Mouse (Mus musculus) kidney, postnatal 0 days (tissue): ENCODE results near the gene Fam170b. TPM values are rescaled to one million over a fixed set of nuclear protein-coding genes. Genes with fewer than 3 reads are reported as not detected.

Experiments
- ATAC-seq: fragments of 200-750 bp; cut with Nextera tagmentation; replicated peaks from 2 replicates; pipeline ENCODE4 v1.8.0; 2017; ENCODE audit warnings: low read depth, moderate number of reproducible peaks, moderate TSS enrichment, moderate library complexity; ENCODE audit not compliant: low FRiP score
- DNase-seq: peaks from one replicate; pipeline ENCODE4 v3.0.0-alpha.2; 2016; ENCODE audit warnings: low spot score
- H3K27ac ChIP-seq: fragments of 300-500 bp; sonication (generic); 2 replicates; pipeline ENCODE4 v1.5.1; 2014; ENCODE audit warnings: mild to moderate bottlenecking
- H3K27me3 ChIP-seq: fragments of 300-500 bp; sonication (generic); 2 replicates; pipeline ENCODE4 v1.6.1; 2014; ENCODE audit warnings: low read length, mixed read lengths; ENCODE audit not compliant: insufficient read depth
- H3K36me3 ChIP-seq: fragments of 300-500 bp; sonication (generic); 2 replicates; pipeline ENCODE4 v1.6.1; 2014; ENCODE audit warnings: low read length, mixed read lengths; ENCODE audit not compliant: insufficient read depth
- H3K4me1 ChIP-seq: fragments of 300-500 bp; sonication (generic); replicated peaks from 2 replicates; pipeline ENCODE4 v1.6.1; 2014; ENCODE audit warnings: antibody characterized with exemption, low read length, mixed read lengths; ENCODE audit not compliant: insufficient read depth
- H3K4me2 ChIP-seq: fragments of 300-500 bp; sonication (generic); 2 replicates; pipeline ENCODE4 v1.6.1; 2014; ENCODE audit warnings: mild to moderate bottlenecking, low read length, moderate library complexity, mixed read lengths
- H3K4me3 ChIP-seq: fragments of 300-500 bp; sonication (generic); replicated peaks from 2 replicates; pipeline ENCODE4 v1.5.1; 2014; ENCODE audit warnings: low read depth, low read length
- H3K9ac ChIP-seq: fragments of 300-500 bp; sonication (generic); 2 replicates; pipeline ENCODE4 v1.6.1; 2014; ENCODE audit warnings: low read depth, low read length
- H3K9me3 ChIP-seq: fragments of 300-500 bp; sonication (generic); replicated peaks from 2 replicates; pipeline ENCODE4 v1.6.1; 2016; ENCODE audit warnings: low read length, inconsistent platforms, mixed read lengths
- CTCF ChIP-seq: IDR thresholded peaks from 2 replicates; pipeline ENCODE4 v1.5.1; 2016; ENCODE audit warnings: antibody characterized with exemption, low read depth, mild to moderate bottlenecking, moderate library complexity
- WGBS: fragments of 180-500 bp; shearing (Covaris S2); extraction: QIAGEN DNeasy Blood & Tissue Kit; methylation state at CpG from one replicate; pipeline ENCODE4 v1.1.7; 2014; 5-methylcytosine and 5-hydroxymethylcytosine counted together
- polyA plus RNA-seq: library from polyadenylated mRNA; unstranded; fragments of >200 nt; fragmentation: Nextera tagmentation; extraction: Ambion mirVana; gene quantifications from 2 replicates; pipeline ENCODE4 v1.2.1, GENCODE M21; 2015

Fam170b gene
- polyA plus RNA-seq, 1 experiment from 2014 or later, result 0.04 TPM

DNA sequence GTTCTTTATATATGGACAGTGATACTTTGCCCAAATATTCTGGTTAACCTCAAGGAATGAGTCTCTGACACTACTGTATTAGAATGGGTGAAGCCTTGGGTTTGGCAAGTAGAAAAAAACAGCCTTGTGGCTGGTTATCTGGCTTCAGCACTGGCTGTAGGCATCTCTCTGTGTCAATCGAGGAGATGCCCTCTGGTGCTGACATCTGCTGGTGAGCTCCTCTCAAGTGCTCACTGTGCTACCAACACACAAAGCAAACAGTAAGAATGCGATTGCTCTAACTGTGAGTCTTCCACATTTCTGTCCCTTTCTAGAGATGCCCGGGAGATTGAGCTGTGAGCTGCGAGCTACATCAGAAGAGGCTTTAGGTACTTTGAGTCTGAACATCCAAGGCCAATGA lies 17.2 kb upstream of the Fam170b start:
- Histone ChIP-seq H3K27me3 (no peaks in the 10 kb centered on the region), H3K27ac (no peak overlapping the region), H3K4me2 (no peak overlapping the region), H3K4me1 (no peaks in the 10 kb centered on the region), H3K4me3 (no peak overlapping the region), H3K9ac (no peak overlapping the region), H3K36me3 (no peaks in the 10 kb centered on the region), H3K9me3 (no peaks in the 10 kb centered on the region)
- ATAC-seq (no peak), DNase-seq (no peak)
- 81% methylated on average over 4 of the region's 4 CpGs for WGBS
- TF ChIP-seq CTCF, result peak; percentile 29; the same call in 1 of the 2 replicates

DNA sequence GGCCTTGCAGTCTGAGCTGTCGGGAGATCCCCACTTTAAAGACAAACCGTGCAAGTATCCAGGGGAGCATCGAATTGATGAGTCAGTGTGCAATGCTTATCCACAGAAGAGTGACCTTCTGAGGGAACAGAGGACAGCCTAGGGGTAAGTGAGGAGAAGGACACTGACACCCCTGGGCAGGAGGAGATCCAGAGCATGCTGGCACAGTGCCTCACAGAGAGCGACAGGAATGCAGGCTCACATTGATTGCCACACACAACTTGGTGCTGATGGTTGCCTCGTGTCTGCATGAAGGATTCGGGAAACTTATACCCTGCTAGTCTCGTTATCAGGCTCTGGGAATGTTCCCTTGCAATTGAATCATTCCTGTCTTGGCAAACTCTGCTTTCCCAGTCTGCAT lies 16.5 kb upstream of the Fam170b start:
- WGBS, result 64% methylated on average over 7 of the region's 7 CpGs
- Histone ChIP-seq H3K4me1 (no peaks in the 10 kb centered on the region), H3K4me3 (no peak overlapping the region), H3K4me2 (no peak overlapping the region), H3K36me3 (no peaks in the 10 kb centered on the region), H3K27me3 (no peaks in the 10 kb centered on the region), H3K9me3 (no peaks in the 10 kb centered on the region), H3K27ac (no peak overlapping the region), H3K9ac (no peak overlapping the region)
- ATAC-seq, result no peak
- TF ChIP-seq CTCF, result no peak
- DNase-seq, result no peak

DNA sequence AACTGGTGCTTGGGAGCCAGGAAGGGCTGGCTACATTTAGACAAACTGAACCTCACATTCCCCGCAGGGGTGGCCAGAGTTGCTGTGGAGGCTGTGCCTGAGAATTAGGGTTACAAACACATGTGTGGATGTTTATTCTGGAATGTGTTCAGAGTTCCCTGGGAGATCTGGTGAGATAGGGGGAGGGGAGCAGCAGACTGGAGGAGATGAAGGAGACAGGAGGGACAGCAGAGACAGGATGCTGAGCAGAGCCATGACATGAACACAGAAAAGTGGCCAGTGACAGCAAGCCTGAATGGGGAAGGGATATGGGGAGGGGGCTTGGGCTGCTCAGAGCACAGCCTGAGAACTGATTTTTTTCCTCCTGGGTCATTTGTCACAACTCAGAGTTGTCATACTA lies 14.5 kb upstream of the Fam170b start:
- TF ChIP-seq CTCF, result no peak
- 0 out of 2 replicates have a peak, but pooled peaks cover 2% of the 10 kb centered on the region for H3K4me1 ChIP-seq

DNA sequence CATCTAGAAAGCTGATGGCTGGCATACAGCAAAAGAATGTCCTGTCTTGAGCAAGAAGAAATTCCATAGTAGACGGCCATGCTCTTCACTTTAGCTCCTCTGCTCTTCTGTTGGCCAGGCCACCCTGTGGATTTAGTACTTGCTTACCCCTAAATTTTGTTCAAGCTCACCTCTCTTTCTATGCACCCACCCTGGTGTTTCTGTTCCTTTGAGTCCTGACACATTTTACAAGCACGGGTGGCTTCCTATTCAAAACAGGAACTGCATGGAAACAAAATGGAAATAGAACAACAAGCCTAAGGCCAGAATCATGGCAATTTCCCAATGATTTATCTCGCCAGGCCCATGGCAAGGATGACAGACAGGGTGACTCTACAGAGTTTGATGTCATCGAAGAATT lies 10.9 kb upstream of the Fam170b start:
- Histone ChIP-seq H3K36me3 (no peaks in the 10 kb centered on the region), H3K27me3 (no peaks in the 10 kb centered on the region), H3K9me3 (no peaks in the 10 kb centered on the region), H3K4me2 (no peak overlapping the region), H3K4me3 (no peak overlapping the region), H3K27ac (no peak overlapping the region), H3K9ac (no peak overlapping the region), H3K4me1 (peaks cover 28% of the 10 kb centered on the region)
- TF ChIP-seq CTCF, result no peak
- WGBS, result 84% methylated on average over 4 of the region's 4 CpGs
- no peak for DNase-seq
- ATAC-seq, result no peak

More for the DNA sequence above, 14.5 kb upstream of the Fam170b start:
- H3K27ac ChIP-seq, result no peak overlapping the region
- no peak overlapping the region for H3K9ac ChIP-seq
- WGBS, result 35% methylated on average over 1 of the region's 1 CpGs
- DNase-seq (peak; percentile 65), ATAC-seq (peak; percentile 35; the same call in 1 of the 2 replicates)
- H3K4me2 ChIP-seq, result no peak overlapping the region
- no peaks in the 10 kb centered on the region for H3K27me3 ChIP-seq
- no peaks in the 10 kb centered on the region for H3K36me3 ChIP-seq
- H3K9me3 ChIP-seq, result no peaks in the 10 kb centered on the region
- no peak overlapping the region for H3K4me3 ChIP-seq

DNA sequence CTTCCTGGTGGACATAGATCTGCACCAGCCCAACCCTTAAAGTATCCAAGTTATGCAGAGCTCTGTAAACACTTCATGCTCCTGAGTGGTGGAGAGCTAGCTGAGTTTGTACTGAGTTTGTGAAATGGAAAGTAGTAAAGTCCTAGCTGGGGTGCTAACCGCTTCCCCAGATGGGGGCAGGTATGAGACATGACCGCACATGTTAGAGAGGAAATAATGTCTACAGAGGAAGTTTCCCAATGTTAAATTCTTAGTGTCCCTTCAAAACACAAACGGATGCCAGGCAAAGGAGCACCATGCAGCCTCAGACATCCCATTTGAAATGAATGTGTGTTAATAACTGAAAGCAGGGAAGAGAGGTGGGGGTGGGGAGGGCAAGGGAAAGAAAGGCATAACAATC lies 9.9 kb upstream of the Fam170b start:
- no peak overlapping the region for H3K4me2 ChIP-seq
- ATAC-seq (no peak), DNase-seq (no peak)
- H3K36me3 ChIP-seq, result no peaks in the 10 kb centered on the region
- TF ChIP-seq CTCF, result 0 out of 2 replicates have a peak, but pooled peaks have one; percentile 3
- no peak overlapping the region for H3K9ac ChIP-seq
- 73% methylated on average over 3 of the region's 3 CpGs for WGBS
- H3K27ac ChIP-seq, result no peak overlapping the region
- H3K27me3 ChIP-seq, result no peaks in the 10 kb centered on the region
- H3K4me1 ChIP-seq, result peaks cover 32% of the 10 kb centered on the region
- no peak overlapping the region for H3K4me3 ChIP-seq
- no peaks in the 10 kb centered on the region for H3K9me3 ChIP-seq

DNA sequence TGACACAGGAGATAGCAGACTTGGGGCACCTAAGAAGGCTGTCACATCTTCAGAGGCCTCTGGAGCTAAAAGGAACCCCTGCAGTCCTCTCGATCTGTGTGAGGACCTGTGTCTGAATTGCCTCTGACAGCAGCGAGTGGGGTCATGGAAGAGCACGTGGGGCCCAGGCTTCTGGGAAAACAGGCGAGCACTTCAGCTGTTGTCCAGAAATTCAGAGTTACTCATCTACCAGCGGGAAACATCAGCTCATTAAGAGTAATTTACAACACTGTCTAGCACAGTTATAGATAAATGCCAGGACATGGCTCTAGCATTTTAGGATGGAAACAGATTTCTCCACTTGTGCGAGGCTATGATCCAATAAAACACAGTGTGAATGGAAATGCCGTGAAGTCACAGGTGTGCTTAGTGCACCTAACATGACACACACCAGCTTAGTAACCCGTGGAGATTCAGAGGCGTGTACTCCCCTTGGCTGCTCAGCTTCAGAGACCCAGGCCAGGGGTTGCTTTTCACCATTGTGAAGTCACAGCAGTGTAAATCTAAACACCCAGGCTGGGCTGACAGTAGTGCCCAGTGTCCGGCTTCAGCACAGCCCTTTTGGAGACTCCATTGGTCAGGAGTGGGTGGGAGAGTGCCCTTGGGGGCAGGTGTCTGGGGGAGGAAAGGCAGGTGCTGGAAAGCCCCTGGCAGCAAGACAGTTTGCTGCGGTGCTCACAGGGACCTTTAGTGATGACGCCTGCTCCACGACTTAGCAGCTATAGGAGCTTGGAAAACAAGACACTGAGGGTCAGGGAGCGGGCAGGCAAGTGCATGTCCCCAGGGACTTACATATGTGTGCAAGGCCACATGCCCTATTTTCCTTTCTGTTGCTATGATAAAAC lies 9.3 kb upstream of the Fam170b start:
- Histone ChIP-seq H3K9ac (no peak overlapping the region), H3K4me2 (0 out of 2 replicates have a peak overlapping the region, but pooled peaks have one; percentile 44), H3K9me3 (no peaks in the 10 kb centered on the region), H3K4me1 (peaks cover 32% of the 10 kb centered on the region), H3K27ac (peak overlapping the region; percentile 64; the same call in 1 of the 2 replicates), H3K36me3 (no peaks in the 10 kb centered on the region), H3K4me3 (no peak overlapping the region), H3K27me3 (no peaks in the 10 kb centered on the region)
- ATAC-seq (0 out of 2 replicates have a peak, but pooled peaks have one; percentile 14), DNase-seq (peak; percentile 73)
- no peak for TF ChIP-seq CTCF
- 23% methylated on average over 14 of the region's 14 CpGs for WGBS
